9 mouse cellular contexts compared by ENCODE assay signal in the genomic region with DNA sequence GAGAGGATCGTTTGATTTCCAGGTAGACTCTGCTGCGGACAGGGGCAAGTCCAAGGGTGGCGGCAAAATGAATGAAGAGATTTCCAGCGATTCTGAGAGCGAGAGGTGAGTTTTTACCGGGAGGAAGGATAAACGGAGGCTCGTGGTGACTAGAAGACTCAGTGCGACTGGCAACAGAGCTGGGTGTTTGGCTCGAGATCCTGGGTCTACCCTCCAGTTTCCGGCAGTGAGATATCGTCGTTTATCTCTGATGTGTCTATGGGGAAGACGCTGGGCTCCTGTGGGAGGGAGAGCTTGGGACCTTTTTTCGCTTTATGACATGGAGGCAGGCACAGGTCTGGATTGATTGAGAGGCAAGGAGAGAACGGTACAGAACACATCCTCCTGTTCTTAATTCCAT. TPM values are rescaled to one million over a fixed set of nuclear protein-coding genes. Genes with fewer than 3 reads are reported as not detected.
A peak's percentile ranks its signal among the peaks of the same experiment; 100 is the strongest.
DNase-seq lines count a peak whose midpoint lies in the region; ATAC-seq and TF ChIP-seq lines count a peak whose summit lies in the region.
"Had no signal": no experiment of that assay in that cellular context is flagged by ENCODE, and none has a peak within 500 bp of the region (broad histone marks: within the 10 kb centered on the region; RNA-seq: fewer than 3 reads in every experiment).

No protein-coding gene starts in this region.

- TF ChIP-seq CTCF in CH12.LX (conservative IDR thresholded peaks at IDR 0.05 in 1 of 2, IDR thresholded peaks at IDR 0.05 in 1 of 2; ENCODE audit: low read depth in 2 of 2, low read length in 2 of 2): no peak

- no peak for TF ChIP-seq EP300 in CH12.LX (IDR thresholded peaks at IDR 0.05; ENCODE audit: low read length)

- peaks cover 47% of the 10 kb centered on the region for H3K4me1 ChIP-seq in kidney, embryonic 15.5 days
- peaks cover 6 to 62% of the 10 kb centered on the region in 2 experiments for H3K4me1 ChIP-seq in CH12.LX (ENCODE audit: control insufficient read depth in 1 of 2, insufficient read depth in 2 of 2)
- H3K4me1 ChIP-seq in embryonic facial prominence, embryonic 15.5 days: peaks cover 42% of the 10 kb centered on the region
- peaks cover 44% of the 10 kb centered on the region for H3K4me1 ChIP-seq in limb, embryonic 10.5 days
- H3K4me1 ChIP-seq in neural tube, embryonic 12.5 days: peaks cover 22% of the 10 kb centered on the region

- no peaks in the 10 kb centered on the region for H3K9me3 ChIP-seq in kidney, embryonic 15.5 days (replicated peaks)
- H3K9me3 ChIP-seq in CH12.LX (replicated peaks; ENCODE audit: low read length): no peaks in the 10 kb centered on the region
- H3K9me3 ChIP-seq in embryonic facial prominence, embryonic 15.5 days (replicated peaks): no peaks in the 10 kb centered on the region
- no peaks in the 10 kb centered on the region for H3K9me3 ChIP-seq in limb, embryonic 10.5 days (replicated peaks)
- H3K9me3 ChIP-seq in neural tube, embryonic 12.5 days: no peaks in the 10 kb centered on the region

- 0 out of 2 replicates have a peak overlapping the region, but pooled peaks have one; percentile 16 for H3K27ac ChIP-seq in kidney, embryonic 15.5 days
- no peak overlapping the region for H3K27ac ChIP-seq in CH12.LX (ENCODE audit: insufficient read depth, low read depth)
- H3K27ac ChIP-seq in embryonic facial prominence, embryonic 15.5 days (replicated peaks): no peak overlapping the region
- H3K27ac ChIP-seq in limb, embryonic 10.5 days: peak overlapping the region; percentile 69
- H3K27ac ChIP-seq in neural tube, embryonic 12.5 days: no peak overlapping the region

- H3K36me3 ChIP-seq in kidney, embryonic 15.5 days: peaks cover 22% of the 10 kb centered on the region
- H3K36me3 ChIP-seq in CH12.LX (replicated peaks in 1 of 2; ENCODE audit: control insufficient read depth in 1 of 2, insufficient read depth in 1 of 2, low read length in 1 of 2): peaks cover 30 to 52% of the 10 kb centered on the region in 2 experiments
- peaks cover 21% of the 10 kb centered on the region for H3K36me3 ChIP-seq in embryonic facial prominence, embryonic 15.5 days
- H3K36me3 ChIP-seq in limb, embryonic 10.5 days: peaks cover 35% of the 10 kb centered on the region
- H3K36me3 ChIP-seq in neural tube, embryonic 12.5 days: peaks cover 22% of the 10 kb centered on the region

- peak overlapping the region; percentile 76 for H3K4me3 ChIP-seq in kidney, embryonic 15.5 days (replicated peaks)
- peak overlapping the region; percentile 77 to 92 (median 91) for H3K4me3 ChIP-seq in CH12.LX (replicated peaks in 1 of 3; ENCODE audit: low read depth in 2 of 3, low read length in 2 of 3, poor library complexity in 1 of 3)
- peak overlapping the region; percentile 81 for H3K4me3 ChIP-seq in embryonic facial prominence, embryonic 15.5 days (replicated peaks)
- peak overlapping the region; percentile 71 for H3K4me3 ChIP-seq in limb, embryonic 10.5 days
- H3K4me3 ChIP-seq in neural tube, embryonic 12.5 days: peak overlapping the region; percentile 59

- in situ Hi-C loops in CH12.LX (cut with MboI; ENCODE audit: low pct_ligation_motif_present, low pct_unique_long_range_greater_than_20kb, low sequenced_read_pairs): loop anchor here (5.0 kb wide), 1 partner anchor 40 kb away; the partner anchor contains the start of gene Acy1

- H3K79me2 ChIP-seq in CH12.LX (replicated peaks; ENCODE audit: control insufficient read depth, extremely low read depth, insufficient read depth, poor library complexity, severe bottlenecking): peaks cover 26% of the 10 kb centered on the region

- peak overlapping the region; percentile 65 for H3K9ac ChIP-seq in kidney, embryonic 15.5 days
- peak overlapping the region; percentile 74 for H3K9ac ChIP-seq in CH12.LX (ENCODE audit: insufficient read depth, low read depth)
- H3K9ac ChIP-seq in embryonic facial prominence, embryonic 15.5 days: peak overlapping the region; percentile 66
- peak overlapping the region; percentile 61 for H3K9ac ChIP-seq in neural tube, embryonic 12.5 days

- TF ChIP-seq RAD21 in CH12.LX (IDR thresholded peaks at IDR 0.05; ENCODE audit: low read depth, low read length): no peak

- H3K4me2 ChIP-seq in kidney, embryonic 15.5 days: peak overlapping the region; percentile 86
- peak overlapping the region; percentile 65 for H3K4me2 ChIP-seq in CH12.LX (ENCODE audit: insufficient read depth, low read depth, poor library complexity, severe bottlenecking)
- H3K4me2 ChIP-seq in embryonic facial prominence, embryonic 15.5 days (replicated peaks): peak overlapping the region; percentile 88
- peak overlapping the region; percentile 91 for H3K4me2 ChIP-seq in neural tube, embryonic 12.5 days (replicated peaks)

- 3% methylated on average over 16 of the region's 16 CpGs for WGBS in kidney, embryonic 15.5 days
- 2% methylated on average over 16 of the region's 16 CpGs for WGBS in embryonic facial prominence, embryonic 15.5 days
- WGBS in limb, embryonic 10.5 days: 5% methylated on average over 16 of the region's 16 CpGs
- 4% methylated on average over 16 of the region's 16 CpGs for WGBS in neural tube, embryonic 12.5 days

- dilution Hi-C loops in CH12.LX (cut with MboI; ENCODE audit: extremely low pct_ligation_motif_present, extremely low pct_unique_long_range_greater_than_20kb, low sequenced_read_pairs): no loop called here

- ATAC-seq in kidney, embryonic 15.5 days (replicated peaks; ENCODE audit: low FRiP score): no peak
- no peak for ATAC-seq in embryonic facial prominence, embryonic 15.5 days (ENCODE audit: insufficient number of reproducible peaks, low FRiP score, low TSS enrichment, low read depth)
- ATAC-seq in neural tube, embryonic 12.5 days (ENCODE audit: low FRiP score, low read depth): no peak; the same call in 1 of the 2 replicates

- no peaks in the 10 kb centered on the region for H3K27me3 ChIP-seq in kidney, embryonic 15.5 days
- H3K27me3 ChIP-seq in CH12.LX (replicated peaks): no peaks in the 10 kb centered on the region
- no peaks in the 10 kb centered on the region for H3K27me3 ChIP-seq in embryonic facial prominence, embryonic 15.5 days
- no peaks in the 10 kb centered on the region for H3K27me3 ChIP-seq in limb, embryonic 10.5 days (ENCODE audit: low read depth, poor library complexity, severe bottlenecking)
- no peaks in the 10 kb centered on the region for H3K27me3 ChIP-seq in neural tube, embryonic 12.5 days (replicated peaks)

- DNase-seq in kidney, postnatal 14 days: no peak
- DNase-seq in CH12.LX (ENCODE audit: extremely low read depth): no peak
- DNase-seq in limb, embryonic 10.5 days (ENCODE audit: low spot score): no peak
- no peak for DNase-seq in right cerebral cortex, postnatal 25 days
- no peak for DNase-seq in kidney, adult 11 months

- no peak for TF ChIP-seq POLR2A in CH12.LX (IDR thresholded peaks at IDR 0.05; ENCODE audit: low read depth, low read length)

TF ChIP-seq in CH12.LX, 34 proteins besides CTCF, POLR2A, EP300 and RAD21 (continues in another document):
- TF ChIP-seq MYC (IDR thresholded peaks at IDR 0.05; ENCODE audit: low read depth, low read length): no peak
- no peak for TF ChIP-seq ETS1 (conservative IDR thresholded peaks at IDR 0.05; ENCODE audit: low read depth, low read length)
- no peak for TF ChIP-seq SIN3A (IDR thresholded peaks at IDR 0.05; ENCODE audit: low read length)

RNA-seq across cellular contexts. Expression of gene Parp3, which starts 0.9 kb away (rescaled TPM):
- polyA plus RNA-seq in kidney, embryonic 15.5 days (2015; fragmentation: Nextera tagmentation; extraction: Ambion mirVana): 2.8 and 4.3 TPM in 2 replicates
- total RNA-seq in CH12.LX (2012; rRNA removed) (12.3 and 12.9 TPM in 2 replicates), CH12.LX (2014; rRNA removed) (10.3 and 11.1 TPM in 2 replicates)
- 24.6 and 36.6 TPM in 2 replicates for polyA plus RNA-seq in CH12.LX (2012; ENCODE audit: insufficient read length, low read depth)
- 6.8 and 8.5 TPM in 2 replicates for polyA plus RNA-seq in embryonic facial prominence, embryonic 15.5 days (2015; fragmentation: Nextera tagmentation; extraction: Ambion mirVana)
- polyA plus RNA-seq in limb, embryonic 10.5 days (2016; fragmentation: Nextera tagmentation; extraction: Ambion mirVana): 1.9 and 2.3 TPM in 2 replicates
- polyA plus RNA-seq in neural tube, embryonic 12.5 days (2016; fragmentation: Nextera tagmentation; extraction: Ambion mirVana): 0.78 and 2.2 TPM in 2 replicates

RNA-seq across cellular contexts. Expression of gene Rrp9, which starts 1.9 kb away (rescaled TPM):
- 52.8 and 54.3 TPM in 2 replicates for polyA plus RNA-seq in kidney, embryonic 15.5 days (2015; fragmentation: Nextera tagmentation; extraction: Ambion mirVana)
- 120 and 167 TPM in 2 replicates for total RNA-seq in CH12.LX (2012; rRNA removed)
- 130 and 137 TPM in 2 replicates for total RNA-seq in CH12.LX (2014; rRNA removed)
- polyA plus RNA-seq in CH12.LX (2012; ENCODE audit: insufficient read length, low read depth): 326 and 339 TPM in 2 replicates
- 44.2 and 44.9 TPM in 2 replicates for polyA plus RNA-seq in embryonic facial prominence, embryonic 15.5 days (2015; fragmentation: Nextera tagmentation; extraction: Ambion mirVana)
- polyA plus RNA-seq in limb, embryonic 10.5 days (2016; fragmentation: Nextera tagmentation; extraction: Ambion mirVana): 81.6 and 110 TPM in 2 replicates
- polyA plus RNA-seq in neural tube, embryonic 12.5 days (2016; fragmentation: Nextera tagmentation; extraction: Ambion mirVana): 48.8 and 51.0 TPM in 2 replicates

RNA-seq across cellular contexts. Expression of gene Gpr62, which starts 11.9 kb away (rescaled TPM):
- polyA plus RNA-seq in kidney, embryonic 15.5 days (2015; fragmentation: Nextera tagmentation; extraction: Ambion mirVana): 0.22 and 0.47 TPM in 2 replicates
- total RNA-seq in CH12.LX (2012; rRNA removed) (0.04 TPM in 1 of 2 replicates, not detected in the other), CH12.LX (2014; rRNA removed) (not detected in 2 replicates)
- polyA plus RNA-seq in CH12.LX (2012; ENCODE audit: insufficient read length, low read depth): 0.11 and 0.20 TPM in 2 replicates
- polyA plus RNA-seq in embryonic facial prominence, embryonic 15.5 days (2015; fragmentation: Nextera tagmentation; extraction: Ambion mirVana): 0.57 and 0.64 TPM in 2 replicates
- 0.16 and 0.59 TPM in 2 replicates for polyA plus RNA-seq in limb, embryonic 10.5 days (2016; fragmentation: Nextera tagmentation; extraction: Ambion mirVana)
- 0.52 and 0.66 TPM in 2 replicates for polyA plus RNA-seq in neural tube, embryonic 12.5 days (2016; fragmentation: Nextera tagmentation; extraction: Ambion mirVana)

RNA-seq across cellular contexts. Expression of gene Iqcf1, which starts 22.1 kb away (rescaled TPM):
- not detected in 2 replicates for polyA plus RNA-seq in kidney, embryonic 15.5 days (2015; fragmentation: Nextera tagmentation; extraction: Ambion mirVana)
- total RNA-seq in CH12.LX (2012; rRNA removed): not detected in 2 replicates
- total RNA-seq in CH12.LX (2014; rRNA removed): not detected in 2 replicates
- polyA plus RNA-seq in CH12.LX (2012; ENCODE audit: insufficient read length, low read depth): not detected in 2 replicates
- polyA plus RNA-seq in embryonic facial prominence, embryonic 15.5 days (2015; fragmentation: Nextera tagmentation; extraction: Ambion mirVana): not detected in 2 replicates
- not detected in 2 replicates for polyA plus RNA-seq in limb, embryonic 10.5 days (2016; fragmentation: Nextera tagmentation; extraction: Ambion mirVana)
- not detected in 2 replicates for polyA plus RNA-seq in neural tube, embryonic 12.5 days (2016; fragmentation: Nextera tagmentation; extraction: Ambion mirVana)
- total RNA-seq: left cerebral cortex, postnatal 10 days had no signal

RNA-seq across cellular contexts. Expression of gene Pcbp4, which starts 24.6 kb away (rescaled TPM):
- polyA plus RNA-seq in kidney, embryonic 15.5 days (2015; fragmentation: Nextera tagmentation; extraction: Ambion mirVana): 118 and 140 TPM in 2 replicates
- total RNA-seq in CH12.LX (2012; rRNA removed): 41.3 and 44.1 TPM in 2 replicates
- total RNA-seq in CH12.LX (2014; rRNA removed): 34.5 and 44.0 TPM in 2 replicates
- 51.9 and 54.2 TPM in 2 replicates for polyA plus RNA-seq in CH12.LX (2012; ENCODE audit: insufficient read length, low read depth)
- 115 and 117 TPM in 2 replicates for polyA plus RNA-seq in embryonic facial prominence, embryonic 15.5 days (2015; fragmentation: Nextera tagmentation; extraction: Ambion mirVana)
- polyA plus RNA-seq in limb, embryonic 10.5 days (2016; fragmentation: Nextera tagmentation; extraction: Ambion mirVana): 275 and 316 TPM in 2 replicates
- 358 and 362 TPM in 2 replicates for polyA plus RNA-seq in neural tube, embryonic 12.5 days (2016; fragmentation: Nextera tagmentation; extraction: Ambion mirVana)

Comparison
In these comparisons a context has a peak if more than half of its experiments do, and no peak if none do; other contexts are left out.
1. H3K27ac ChIP-seq: peak in kidney, embryonic 15.5 days (single experiment) and limb, embryonic 10.5 days (single experiment); none in CH12.LX (single experiment), embryonic facial prominence, embryonic 15.5 days (single experiment) and neural tube, embryonic 12.5 days (single experiment).
2. Peak in every context shown above with its lines, with median percentiles within 50 percentile points of each other: H3K4me2 ChIP-seq, H3K4me3 ChIP-seq and H3K9ac ChIP-seq.